Mouse (Mus musculus): ENCODE results near the gene Fxyd4.

Gene Fxyd4

GRCm38 (mm10) chr6:117890257-117890656, 47.2 kb downstream of the Fxyd4 start:
- DNase-seq: no peak

DNA sequence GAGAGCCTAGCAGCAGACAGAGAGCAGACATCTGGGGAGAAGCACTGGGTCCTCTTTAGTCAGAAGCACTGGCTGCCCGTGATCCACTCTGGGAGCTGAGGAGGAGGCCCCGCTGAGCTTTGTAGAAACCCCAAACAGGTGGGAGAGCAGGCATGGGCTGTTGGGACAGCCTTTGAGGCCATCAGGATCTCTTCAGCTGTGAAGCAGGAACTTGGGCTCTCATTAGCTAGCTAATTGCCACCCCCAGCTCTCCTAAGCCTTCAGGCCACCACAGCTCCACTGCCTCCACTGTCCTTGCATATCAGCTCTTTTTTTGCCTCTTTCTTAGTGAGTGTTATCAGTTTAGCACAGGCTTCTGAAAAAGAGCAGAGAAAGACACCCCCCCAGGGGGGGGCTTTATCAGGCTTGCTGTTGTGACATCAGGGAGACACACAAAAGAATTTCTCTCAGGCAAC, 48.8 kb downstream of the Fxyd4 start:
- no peak for DNase-seq

- no peak for DNase-seq
These were observed 49.5 kb downstream of the Fxyd4 start for GRCm38 (mm10) chr6:117888032-117888431.

- DNase-seq: no peak
These were observed 51.5 kb downstream of the Fxyd4 start for GRCm38 (mm10) chr6:117885943-117886342.

Data from right cerebral cortex, adult 18-20 months (tissue).